Mouse (Mus musculus) cortical plate, adult 2 months (tissue): ENCODE measurements at regions not wholly inside any gene's neighbourhood (a gene's known extent, or its start where the extent isn't known, plus 50 kb on each side); places are given as distances from the start of the nearest gene placed in this dataset.
"Not testable (repeated sequence)": the region's sequence is repeated elsewhere in the genome, so short reads cannot be mapped to it uniquely, and the experiment has no call there.

Experiments
- H3K27ac ChIP-seq: fragments of 200-500 bp; 2 replicates; pipeline ENCODE4 v1.5.1; 2012; ENCODE audit warnings: low read length, control low read depth, inconsistent platforms; ENCODE audit not compliant: insufficient read depth
- H3K4me1 ChIP-seq: fragments of 200-500 bp; 2 replicates; pipeline ENCODE4 v1.6.1; 2011; ENCODE audit warnings: low read length; ENCODE audit not compliant: control insufficient read depth, insufficient read depth
- H3K4me3 ChIP-seq: fragments of 200-500 bp; 2 replicates; pipeline ENCODE4 v1.5.1; 2011; ENCODE audit warnings: mild to moderate bottlenecking, low read length, control low read depth; ENCODE audit not compliant: insufficient read depth
- CTCF ChIP-seq: fragments of 200-500 bp; IDR thresholded peaks from 2 replicates; pipeline ENCODE4 v1.5.1; 2011; ENCODE audit warnings: mild to moderate bottlenecking, control low read depth, low read length; ENCODE audit not compliant: insufficient read depth; ENCODE audit errors: extremely low read depth
- POLR2A ChIP-seq: fragments of 200-500 bp; IDR thresholded peaks from 2 replicates; pipeline ENCODE4 v1.6.1; 2011; ENCODE audit warnings: mild to moderate bottlenecking, low read length, control low read depth; ENCODE audit not compliant: insufficient read depth; ENCODE audit errors: extremely low read depth

GRCm38 (mm10) chr9:115408886-115409285 is 98.7 kb upstream of the Stt3b start:
- Histone ChIP-seq H3K4me3 (no peak overlapping the region), H3K27ac (no peak overlapping the region), H3K4me1 (no peaks in the 10 kb centered on the region)
- TF ChIP-seq POLR2A, result no peak

- Histone ChIP-seq H3K4me3 (no peak overlapping the region), H3K4me1 (no peaks in the 10 kb centered on the region), H3K27ac (no peak overlapping the region)
- no peak for TF ChIP-seq POLR2A
- TF ChIP-seq CTCF, result no peak
These were observed 104.0 kb upstream of the Stt3b start for GRCm38 (mm10) chr9:115414190-115414589.

- Histone ChIP-seq H3K4me3 (no peak overlapping the region), H3K27ac (no peak overlapping the region), H3K4me1 (no peaks in the 10 kb centered on the region)
- TF ChIP-seq POLR2A, result no peak
- TF ChIP-seq CTCF, result no peak
These were observed 112.6 kb upstream of the Stt3b start for GRCm38 (mm10) chr9:115422786-115423185.

GRCm38 (mm10) chr9:115426682-115427081 is 116.5 kb upstream of the Stt3b start:
- TF ChIP-seq CTCF (no peak), POLR2A (no peak)
- no peak overlapping the region for H3K4me3 ChIP-seq
- H3K27ac ChIP-seq, result no peak overlapping the region
- no peaks in the 10 kb centered on the region for H3K4me1 ChIP-seq

GRCm38 (mm10) chr9:115430271-115430670 is 120.0 kb upstream of the Stt3b start:
- Histone ChIP-seq H3K4me1 (no peaks in the 10 kb centered on the region), H3K4me3 (no peak overlapping the region), H3K27ac (no peak overlapping the region)
- TF ChIP-seq CTCF (no peak), POLR2A (no peak)

- Histone ChIP-seq H3K4me3 (no peak overlapping the region), H3K27ac (no peak overlapping the region), H3K4me1 (no peaks in the 10 kb centered on the region)
- no peak for TF ChIP-seq POLR2A
- TF ChIP-seq CTCF, result no peak
These were observed 124.5 kb upstream of the Stt3b start for GRCm38 (mm10) chr9:115434696-115435095.

- Histone ChIP-seq H3K27ac (no peak overlapping the region), H3K4me1 (no peaks in the 10 kb centered on the region), H3K4me3 (no peak overlapping the region)
- no peak for TF ChIP-seq CTCF
- no peak for TF ChIP-seq POLR2A
These were observed 126.1 kb upstream of the Stt3b start for GRCm38 (mm10) chr9:115436301-115436700.

- not testable (repeated sequence) for H3K4me1 ChIP-seq, H3K27ac ChIP-seq, H3K4me3 ChIP-seq
These were observed 128.0 kb upstream of the Stt3b start for GRCm38 (mm10) chr9:115438234-115438633.

GRCm38 (mm10) chr9:115446681-115447080 is 136.5 kb upstream of the Stt3b start:
- TF ChIP-seq CTCF (no peak), POLR2A (no peak)
- Histone ChIP-seq H3K4me1 (no peaks in the 10 kb centered on the region), H3K4me3 (no peak overlapping the region), H3K27ac (no peak overlapping the region)

- Histone ChIP-seq H3K4me3 (no peak overlapping the region), H3K4me1 (no peaks in the 10 kb centered on the region), H3K27ac (no peak overlapping the region)
- TF ChIP-seq CTCF (no peak), POLR2A (no peak)
These were observed 140.6 kb upstream of the Stt3b start for GRCm38 (mm10) chr9:115450741-115451320.

GRCm38 (mm10) chr9:115454771-115455170 is 144.6 kb upstream of the Stt3b start:
- Histone ChIP-seq H3K27ac (no peak overlapping the region), H3K4me1 (no peaks in the 10 kb centered on the region), H3K4me3 (no peak overlapping the region)
- no peak for TF ChIP-seq POLR2A
- TF ChIP-seq CTCF, result no peak
